Mouse (Mus musculus) kidney, postnatal 25 days (tissue): Measurements from ENCODE around the gene Tmco1.
"Not testable (repeated sequence)": the region's sequence is repeated elsewhere in the genome, so short reads cannot be mapped to it uniquely, and the experiment has no call there.

Experiments used
- DNase-seq, 2 experiments: peaks; one replicate each; pipeline ENCODE4 v3.0.0; 2021; ENCODE audit warnings: mixed read lengths in 2 of 2

The Tmco1 gene

GRCm38 (mm10) chr1:167339177-167339781 is 31.1 kb downstream of the Tmco1 start:
- DNase-seq = no peak

GRCm38 (mm10) chr1:167340111-167340787 is 32.1 kb downstream of the Tmco1 start:
- DNase-seq = no peak

- no peak for DNase-seq
These were observed 32.8 kb downstream of the Tmco1 start for GRCm38 (mm10) chr1:167340910-167341528.

GRCm38 (mm10) chr1:167342831-167343230 is 34.7 kb downstream of the Tmco1 start:
- no peak for DNase-seq

- DNase-seq = not testable (repeated sequence)
These were observed 37.9 kb downstream of the Tmco1 start for GRCm38 (mm10) chr1:167345994-167346520.

DNA sequence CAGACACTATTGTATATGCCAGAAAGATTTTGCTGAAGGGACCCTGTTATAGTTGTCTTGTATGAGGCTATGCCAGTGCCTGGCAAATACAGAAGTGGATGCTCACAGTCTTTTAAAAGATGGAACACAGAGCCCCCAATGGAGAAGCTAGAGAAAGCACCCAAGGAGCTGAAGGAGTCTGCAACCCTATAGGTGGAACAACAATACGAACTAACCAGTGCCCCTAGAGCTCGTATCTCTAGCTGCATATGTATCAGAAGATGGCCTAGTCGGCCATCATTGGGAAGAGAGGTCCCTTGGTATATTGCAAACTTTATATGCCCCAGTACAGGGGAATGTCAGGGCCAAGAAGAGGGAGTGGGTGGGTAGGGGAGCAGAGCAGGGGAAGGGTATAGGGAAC is 41.0 kb downstream of the Tmco1 start:
- not testable (repeated sequence) for DNase-seq

- peak; percentile 94 to 97 for DNase-seq
These were observed 41.8 kb downstream of the Tmco1 start, which contains the start of gene Aldh9a1 for GRCm38 (mm10) chr1:167349815-167350596. Gene Aldh9a1 (plus strand): TSS chr1:167349991.

- no peak for DNase-seq
These were observed 42.6 kb downstream of the Tmco1 start for GRCm38 (mm10) chr1:167350597-167351415.

- peak in 1 of 2 experiments; percentile 45 for DNase-seq
These were observed 44.2 kb downstream of the Tmco1 start for GRCm38 (mm10) chr1:167352403-167352802.

GRCm38 (mm10) chr1:167357387-167357786 is 49.2 kb downstream of the Tmco1 start:
- no peak for DNase-seq

GRCm38 (mm10) chr1:167358731-167359130 is 50.6 kb downstream of the Tmco1 start:
- peak; percentile 53 to 83 for DNase-seq

GRCm38 (mm10) chr1:167360268-167360667 is 52.1 kb downstream of the Tmco1 start:
- DNase-seq = no peak

DNA sequence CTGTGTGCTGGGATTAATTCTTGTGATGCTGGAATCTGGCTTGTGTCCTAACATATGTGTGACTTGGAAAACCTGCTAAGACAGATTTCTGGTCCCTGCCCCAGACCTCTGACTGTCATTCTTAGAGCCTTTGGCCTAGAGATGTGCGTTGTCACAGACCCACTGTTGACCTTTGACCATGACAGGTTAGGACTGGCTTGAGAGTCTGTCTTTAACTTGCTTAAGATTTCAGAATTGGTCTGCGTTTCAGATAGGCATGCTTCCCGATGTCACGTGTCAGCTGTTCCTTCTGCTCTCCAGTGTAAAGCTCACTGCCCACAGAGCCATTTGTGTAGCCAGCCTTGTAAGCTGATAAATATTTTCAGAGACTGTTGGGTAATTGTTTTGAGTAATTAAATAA is 54.6 kb downstream of the Tmco1 start:
- DNase-seq = peak; percentile 50 to 73

- no peak for DNase-seq
These were observed 55.1 kb downstream of the Tmco1 start for GRCm38 (mm10) chr1:167363322-167363721.

DNA sequence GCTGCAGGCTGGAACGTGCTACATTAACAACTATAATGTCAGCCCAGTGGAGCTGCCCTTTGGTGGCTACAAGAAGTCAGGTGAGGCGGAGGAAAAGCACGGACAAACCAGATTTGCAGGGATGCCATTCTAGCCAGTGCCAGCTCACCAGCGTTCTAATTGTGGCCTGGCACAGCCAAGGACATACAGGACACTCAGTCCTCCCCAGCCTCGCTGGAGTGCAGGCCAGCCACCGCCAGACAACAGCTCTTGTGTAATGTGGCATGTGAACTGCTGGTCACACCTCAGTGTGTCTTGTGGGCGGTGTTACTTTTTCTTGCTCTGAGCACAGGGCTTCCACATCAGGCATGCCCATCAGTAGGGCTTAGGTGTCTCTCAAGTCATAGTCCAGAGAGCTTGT is 57.6 kb downstream of the Tmco1 start:
- DNase-seq = peak; percentile 67 to 93

GRCm38 (mm10) chr1:167366621-167367020 is 58.4 kb downstream of the Tmco1 start:
- DNase-seq = peak; percentile 28 to 70

GRCm38 (mm10) chr1:167368018-167368417 is 59.8 kb downstream of the Tmco1 start:
- DNase-seq = no peak

- no peak for DNase-seq
These were observed 60.3 kb downstream of the Tmco1 start for GRCm38 (mm10) chr1:167368513-167368912.

- DNase-seq = peak; percentile 90 to 97
These were observed 61.7 kb downstream of the Tmco1 start for GRCm38 (mm10) chr1:167369905-167370304.

GRCm38 (mm10) chr1:167372739-167373138 is 64.6 kb downstream of the Tmco1 start:
- no peak for DNase-seq

DNA sequence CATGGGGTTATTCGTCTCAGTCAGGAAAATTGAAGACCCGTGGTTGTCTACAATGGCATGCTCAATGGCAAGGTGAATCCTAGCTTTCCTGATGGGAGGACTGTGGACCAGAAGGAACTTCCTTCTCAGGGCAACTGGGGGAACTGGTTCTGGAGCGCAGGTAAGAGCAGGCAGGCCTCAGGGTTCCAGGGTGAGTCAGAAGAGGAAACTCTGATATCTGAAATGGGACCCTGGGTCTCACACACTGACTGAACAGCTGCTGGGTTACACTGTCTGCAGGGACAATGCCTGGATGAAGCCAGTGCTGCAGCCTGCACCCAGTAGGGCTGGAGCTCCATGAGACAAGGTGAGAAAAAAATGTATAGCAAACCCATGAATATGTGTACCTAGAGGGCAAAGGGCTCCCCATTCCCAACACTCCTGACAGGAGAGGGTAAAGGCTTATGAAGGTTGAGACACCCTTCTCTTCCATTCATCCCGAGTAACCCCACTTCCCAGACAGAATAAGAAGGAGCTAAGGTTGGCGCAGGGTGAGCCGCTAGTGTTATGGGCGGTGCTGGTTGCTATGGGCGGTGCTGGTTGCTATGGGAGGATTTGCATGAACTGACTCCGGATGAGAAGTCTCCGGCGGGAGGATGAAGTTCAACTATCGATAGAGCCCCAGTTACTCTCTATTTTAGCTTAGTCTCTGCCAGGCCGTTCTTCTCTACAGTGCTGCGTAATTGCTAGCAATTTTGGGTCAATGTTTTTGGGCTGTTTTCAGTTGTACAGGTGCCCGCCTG is 66.0 kb downstream of the Tmco1 start:
- DNase-seq = peak; percentile 90 to 94
